Mouse (Mus musculus): ENCODE measurements around the gene Gk.

DNA sequence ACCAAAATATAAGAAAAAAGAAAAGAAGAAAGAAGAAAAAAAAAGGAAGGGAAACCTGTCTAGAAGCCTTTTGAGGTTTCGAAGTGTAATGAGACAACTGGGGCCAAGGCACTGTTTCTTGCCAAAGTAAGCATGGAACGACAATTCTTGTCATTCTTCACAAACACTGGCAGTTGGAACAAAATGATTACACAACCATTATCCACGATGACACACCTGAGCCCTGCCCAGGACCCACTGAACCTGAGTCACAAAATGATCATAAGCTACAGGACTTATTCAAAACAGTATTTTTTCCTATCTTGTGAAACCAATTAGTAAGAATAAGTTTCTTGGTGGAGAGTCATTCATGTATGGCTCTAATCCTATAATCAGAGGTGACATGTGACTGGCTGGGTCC lies 5.3 kb downstream of the Gk start:
- TF ChIP-seq CTCF (IDR thresholded peaks at IDR 0.05; ENCODE audit: low read depth, low read length) (no peak), POLR2A (IDR thresholded peaks at IDR 0.05; ENCODE audit: extremely low read depth, insufficient read depth, low read length) (no peak)
